Mouse (Mus musculus): ENCODE data around the gene Mul1. TPM values are rescaled to one million over a fixed set of nuclear protein-coding genes. Genes with fewer than 3 reads are reported as not detected.

Gene Mul1
- total RNA-seq (2014; rRNA removed) (17.4 and 18.6 TPM in 2 replicates), polyA plus RNA-seq (2012; rRNA removed) (25.0 and 28.9 TPM in 2 replicates)

GRCm38 (mm10) chr4:138434347-138435316, at the start of gene Mul1:
Mul1 (plus strand) TSS chr4:138434671.
- H3K4me1 ChIP-seq (ENCODE audit: control insufficient read depth, insufficient read depth, low read length): peaks cover 21% of the 10 kb centered on the region
- TF ChIP-seq CTCF (IDR thresholded peaks at IDR 0.05; ENCODE audit: low read depth, low read length): no peak
- TF ChIP-seq POLR2A (IDR thresholded peaks at IDR 0.05; ENCODE audit: extremely low read depth, insufficient read depth, low read length): peak; percentile 79
- H3K27me3 ChIP-seq (ENCODE audit: control insufficient read depth, insufficient read depth, low read length): no peaks in the 10 kb centered on the region
- H3K27ac ChIP-seq (replicated peaks; ENCODE audit: insufficient read depth, low read depth, low read length): peak within 1 kb of the TSS; percentile 92
- DNase-seq (ENCODE audit: extremely low read depth, low read depth, low spot score): peak; percentile 77
- H3K79me2 ChIP-seq (ENCODE audit: control insufficient read depth, insufficient read depth, low read length): peaks cover 14% of the 10 kb centered on the region; the same call in 1 of the 2 replicates
- H3K9ac ChIP-seq (ENCODE audit: low read depth, low read length): peak within 1 kb of the TSS; percentile 96
- H3K4me3 ChIP-seq (ENCODE audit: insufficient read depth, low read depth, low read length): peak within 1 kb of the TSS; percentile 91
- whole genome bisulfite sequencing: under 1% methylated on average over 64 of the region's 64 CpGs
- H3K36me3 ChIP-seq (ENCODE audit: control insufficient read depth, insufficient read depth, low read length): peaks cover 22% of the 10 kb centered on the region; the same call in 1 of the 2 replicates

GRCm38 (mm10) chr4:138393703-138394102, 40.8 kb upstream of the Mul1 start:
- no peak for DNase-seq (ENCODE audit: extremely low read depth, low read depth, low spot score)
- Histone ChIP-seq H3K27ac (replicated peaks; ENCODE audit: insufficient read depth, low read depth, low read length) (no peak overlapping the region), H3K4me3 (ENCODE audit: insufficient read depth, low read depth, low read length) (no peak overlapping the region), H3K9ac (ENCODE audit: low read depth, low read length) (no peak overlapping the region), H3K4me1 (ENCODE audit: control insufficient read depth, insufficient read depth, low read length) (no peaks in the 10 kb centered on the region), H3K36me3 (ENCODE audit: control insufficient read depth, insufficient read depth, low read length) (no peaks in the 10 kb centered on the region), H3K79me2 (ENCODE audit: control insufficient read depth, insufficient read depth, low read length) (no peaks in the 10 kb centered on the region), H3K27me3 (ENCODE audit: control insufficient read depth, insufficient read depth, low read length) (peaks cover 20% of the 10 kb centered on the region)
- TF ChIP-seq POLR2A (IDR thresholded peaks at IDR 0.05; ENCODE audit: extremely low read depth, insufficient read depth, low read length) (no peak), CTCF (IDR thresholded peaks at IDR 0.05; ENCODE audit: low read depth, low read length) (no peak)
- 59% methylated on average over 7 of the region's 7 CpGs for WGBS

- H3K4me3 ChIP-seq (ENCODE audit: insufficient read depth, low read depth, low read length): no peak overlapping the region
- no peaks in the 10 kb centered on the region for H3K36me3 ChIP-seq (ENCODE audit: control insufficient read depth, insufficient read depth, low read length)
- H3K9ac ChIP-seq (ENCODE audit: low read depth, low read length): no peak overlapping the region
- no peak for DNase-seq (ENCODE audit: extremely low read depth, low read depth, low spot score)
- H3K79me2 ChIP-seq (ENCODE audit: control insufficient read depth, insufficient read depth, low read length): no peaks in the 10 kb centered on the region
- no peaks in the 10 kb centered on the region for H3K4me1 ChIP-seq (ENCODE audit: control insufficient read depth, insufficient read depth, low read length)
- H3K27me3 ChIP-seq (ENCODE audit: control insufficient read depth, insufficient read depth, low read length): peaks cover 20% of the 10 kb centered on the region
- H3K27ac ChIP-seq (replicated peaks; ENCODE audit: insufficient read depth, low read depth, low read length): no peak overlapping the region
- WGBS: 4% methylated on average over 103 of the region's 103 CpGs
- TF ChIP-seq CTCF (IDR thresholded peaks at IDR 0.05; ENCODE audit: low read depth, low read length): no peak
- no peak for TF ChIP-seq POLR2A (IDR thresholded peaks at IDR 0.05; ENCODE audit: extremely low read depth, insufficient read depth, low read length)
These were observed 39.1 kb upstream of the Mul1 start for GRCm38 (mm10) chr4:138395087-138395970.

- H3K27me3 ChIP-seq (ENCODE audit: control insufficient read depth, insufficient read depth, low read length): peaks cover 20% of the 10 kb centered on the region
- H3K79me2 ChIP-seq (ENCODE audit: control insufficient read depth, insufficient read depth, low read length): no peaks in the 10 kb centered on the region
- no peaks in the 10 kb centered on the region for H3K36me3 ChIP-seq (ENCODE audit: control insufficient read depth, insufficient read depth, low read length)
- no peak for DNase-seq (ENCODE audit: extremely low read depth, low read depth, low spot score)
- H3K4me3 ChIP-seq (ENCODE audit: insufficient read depth, low read depth, low read length): no peak within 1 kb of the TSS
- no peak within 1 kb of the TSS for H3K9ac ChIP-seq (ENCODE audit: low read depth, low read length)
- 3% methylated on average over 43 of the region's 46 CpGs for WGBS
- TF ChIP-seq CTCF (IDR thresholded peaks at IDR 0.05; ENCODE audit: low read depth, low read length): no peak
- TF ChIP-seq POLR2A (IDR thresholded peaks at IDR 0.05; ENCODE audit: extremely low read depth, insufficient read depth, low read length): no peak
- H3K4me1 ChIP-seq (ENCODE audit: control insufficient read depth, insufficient read depth, low read length): no peaks in the 10 kb centered on the region
- no peak within 1 kb of the TSS for H3K27ac ChIP-seq (replicated peaks; ENCODE audit: insufficient read depth, low read depth, low read length)
These were observed 38.4 kb upstream of the Mul1 start, which contains the start of gene Fam43b for GRCm38 (mm10) chr4:138395971-138396645. Fam43b (minus strand) TSS chr4:138396528.

DNA sequence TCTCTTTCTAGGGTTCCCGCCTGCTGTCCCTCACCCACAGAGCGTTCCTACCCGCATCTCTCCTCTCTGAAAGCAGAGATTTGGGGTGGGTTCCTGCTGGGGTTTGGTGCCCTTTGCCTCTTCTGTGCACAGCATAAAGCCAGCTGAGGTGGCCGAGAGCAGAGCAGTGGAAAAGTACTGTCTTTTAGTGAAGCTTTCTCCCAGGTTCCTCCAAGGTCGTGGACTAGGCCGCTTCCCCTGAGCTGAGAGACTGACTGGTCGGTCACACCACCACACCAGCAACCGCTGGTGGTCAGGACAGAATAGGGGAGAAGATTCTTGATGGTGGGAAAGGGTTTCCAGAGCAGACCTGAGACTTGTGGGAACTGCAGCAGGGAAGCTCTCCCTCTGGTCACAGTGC, 37.8 kb upstream of the Mul1 start:
- Histone ChIP-seq H3K4me3 (ENCODE audit: insufficient read depth, low read depth, low read length) (no peak overlapping the region), H3K27me3 (ENCODE audit: control insufficient read depth, insufficient read depth, low read length) (peaks cover 20% of the 10 kb centered on the region)
- no peak for DNase-seq (ENCODE audit: extremely low read depth, low read depth, low spot score)

More for the DNA sequence above, 37.8 kb upstream of the Mul1 start:
- no peaks in the 10 kb centered on the region for H3K36me3 ChIP-seq (ENCODE audit: control insufficient read depth, insufficient read depth, low read length)
- WGBS: 20% methylated on average over 8 of the region's 8 CpGs
- H3K9ac ChIP-seq (ENCODE audit: low read depth, low read length): no peak overlapping the region
- no peaks in the 10 kb centered on the region for H3K79me2 ChIP-seq (ENCODE audit: control insufficient read depth, insufficient read depth, low read length)
- no peak overlapping the region for H3K27ac ChIP-seq (replicated peaks; ENCODE audit: insufficient read depth, low read depth, low read length)
- TF ChIP-seq CTCF (IDR thresholded peaks at IDR 0.05; ENCODE audit: low read depth, low read length): no peak
- no peak for TF ChIP-seq POLR2A (IDR thresholded peaks at IDR 0.05; ENCODE audit: extremely low read depth, insufficient read depth, low read length)
- H3K4me1 ChIP-seq (ENCODE audit: control insufficient read depth, insufficient read depth, low read length): no peaks in the 10 kb centered on the region

Data from liver, adult 2 months (tissue).